Mouse (Mus musculus) ovary, postnatal 36 days (tissue): ENCODE measurements at regions not wholly inside any gene's neighbourhood (a gene's known extent, or its start where the extent isn't known, plus 50 kb on each side); places are given as distances from the start of the nearest gene placed in this dataset.

Experiments used
- DNase-seq: peaks from one replicate; pipeline ENCODE4 v3.0.0; 2022; ENCODE audit warnings: low spot score, mixed read lengths

DNA sequence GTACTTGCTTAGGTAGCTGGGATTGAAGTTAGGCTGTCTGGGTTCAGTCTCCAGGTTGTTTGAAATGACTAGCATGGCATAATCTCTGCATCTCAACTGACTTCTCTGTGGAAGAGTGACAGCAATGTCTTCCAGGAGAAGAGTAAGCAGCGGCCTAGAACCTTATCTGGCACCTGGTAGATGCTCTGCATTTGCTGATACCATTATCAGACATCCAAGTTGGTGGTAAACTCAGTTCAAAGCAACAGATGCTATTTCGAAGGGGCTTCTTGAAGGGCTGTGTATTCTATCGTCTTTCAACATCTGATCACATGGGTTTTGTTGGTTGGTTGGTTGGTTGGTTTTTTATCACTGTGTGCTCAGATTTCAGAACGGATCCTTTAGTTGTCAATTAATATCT is 424.7 kb upstream of the Adgrl2 start:
- no peak for DNase-seq

DNA sequence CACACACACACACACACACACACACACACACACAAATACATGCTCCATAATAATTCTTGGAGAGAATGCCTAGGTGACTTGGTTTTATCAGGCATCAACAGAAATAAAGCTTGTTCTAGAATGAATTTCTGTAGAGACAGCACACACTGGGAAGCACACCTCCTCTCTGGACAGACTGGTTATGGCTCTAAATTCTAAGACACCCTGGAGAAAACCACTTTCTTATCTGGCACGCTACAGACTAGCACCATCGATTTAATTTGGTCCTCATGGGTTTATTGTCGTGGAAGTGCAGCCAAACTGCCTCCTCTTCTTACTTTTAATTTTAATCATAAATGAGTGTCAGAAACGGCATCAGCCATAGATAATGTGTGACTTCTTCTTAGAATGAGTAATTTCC is 422.8 kb upstream of the Adgrl2 start:
- no peak for DNase-seq

DNA sequence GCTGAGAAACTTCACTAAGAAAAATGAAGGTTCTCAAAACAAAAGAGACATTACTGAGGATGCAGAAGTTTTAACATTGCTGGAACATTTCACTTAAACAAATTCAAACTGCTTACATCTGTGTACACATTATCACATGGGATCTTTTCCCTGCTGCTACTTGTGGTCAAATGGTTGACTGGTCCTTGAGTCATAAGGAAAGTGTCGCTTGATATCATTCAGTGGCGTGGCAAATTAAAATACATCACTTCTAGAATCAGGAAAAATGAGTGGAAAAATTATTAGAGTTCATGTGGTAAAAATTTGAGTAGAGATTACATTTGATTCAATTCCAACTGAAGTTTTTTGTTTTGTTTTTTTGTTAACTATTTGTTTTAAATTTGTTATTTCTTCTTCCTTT is 420.2 kb upstream of the Adgrl2 start:
- no peak for DNase-seq

GRCm38 (mm10) chr3:149408858-149409257 is 418.5 kb upstream of the Adgrl2 start:
- DNase-seq, result no peak

DNA sequence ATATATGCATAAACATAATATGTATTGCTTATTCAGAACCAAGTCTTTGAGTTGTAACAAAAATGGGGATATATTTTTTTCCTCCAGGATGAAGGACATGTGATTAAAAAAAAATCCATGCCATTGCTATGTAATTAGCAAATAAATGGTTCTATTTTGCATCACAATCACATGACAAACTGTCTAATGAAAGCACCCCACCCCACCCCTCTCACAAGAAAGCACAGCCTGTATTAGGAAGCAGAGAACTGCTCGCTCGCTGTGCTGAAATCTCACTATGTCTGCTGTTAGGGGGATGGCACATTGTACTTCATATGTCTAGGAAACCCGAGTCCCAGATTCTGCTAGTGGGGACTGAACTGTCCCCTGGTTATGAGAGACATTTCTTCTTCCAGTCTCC is 415.5 kb upstream of the Adgrl2 start:
- DNase-seq, result no peak

- DNase-seq, result no peak
These were observed 414.3 kb upstream of the Adgrl2 start for GRCm38 (mm10) chr3:149404691-149405090.

GRCm38 (mm10) chr3:149402496-149402895 is 412.1 kb upstream of the Adgrl2 start:
- DNase-seq, result no peak

DNA sequence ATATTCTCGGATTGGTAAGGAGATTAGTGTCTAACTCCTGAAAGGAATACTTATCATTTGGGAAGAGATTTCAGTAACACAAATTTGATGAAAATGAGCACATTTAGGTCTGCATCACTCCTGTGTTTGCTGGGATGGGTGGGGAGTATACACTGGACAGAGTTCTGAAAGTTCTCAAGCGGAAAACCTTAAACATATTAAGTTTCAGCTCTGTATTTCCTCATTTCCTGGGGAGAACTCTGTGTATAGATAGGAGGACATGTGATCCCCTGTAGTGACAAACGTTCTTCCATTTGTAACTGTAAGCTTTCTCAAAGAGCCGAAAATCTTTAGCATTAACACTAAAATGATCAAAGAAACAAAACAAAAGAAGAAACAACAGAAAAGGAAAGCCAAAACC is 404.7 kb upstream of the Adgrl2 start:
- DNase-seq, result no peak

- no peak for DNase-seq
These were observed 403.2 kb upstream of the Adgrl2 start for GRCm38 (mm10) chr3:149393317-149394172.

- no peak for DNase-seq
These were observed 401.8 kb upstream of the Adgrl2 start for GRCm38 (mm10) chr3:149392164-149392563.

GRCm38 (mm10) chr3:149387537-149387936 is 397.2 kb upstream of the Adgrl2 start:
- DNase-seq, result no peak

- no peak for DNase-seq
These were observed 395.7 kb upstream of the Adgrl2 start for GRCm38 (mm10) chr3:149386027-149386426.

DNA sequence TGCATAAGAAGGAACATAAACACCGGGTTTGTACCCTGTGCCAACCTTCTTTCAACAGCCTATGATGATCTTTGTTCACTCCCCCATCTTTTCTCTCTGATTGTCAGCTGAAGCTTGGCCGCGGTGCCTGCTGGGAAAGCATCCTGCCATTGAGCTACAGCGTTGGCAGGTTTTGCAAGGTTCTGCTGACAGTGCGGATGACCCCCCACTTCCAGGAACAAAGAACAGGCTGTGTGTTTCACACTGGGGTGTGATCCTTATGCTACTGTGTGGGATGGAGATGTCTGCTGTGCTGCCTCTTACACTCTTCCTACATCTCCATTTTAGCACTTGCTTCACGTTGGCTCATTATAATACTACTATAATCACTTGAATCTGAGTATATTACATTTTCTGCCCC is 395.0 kb upstream of the Adgrl2 start:
- DNase-seq, result no peak

DNA sequence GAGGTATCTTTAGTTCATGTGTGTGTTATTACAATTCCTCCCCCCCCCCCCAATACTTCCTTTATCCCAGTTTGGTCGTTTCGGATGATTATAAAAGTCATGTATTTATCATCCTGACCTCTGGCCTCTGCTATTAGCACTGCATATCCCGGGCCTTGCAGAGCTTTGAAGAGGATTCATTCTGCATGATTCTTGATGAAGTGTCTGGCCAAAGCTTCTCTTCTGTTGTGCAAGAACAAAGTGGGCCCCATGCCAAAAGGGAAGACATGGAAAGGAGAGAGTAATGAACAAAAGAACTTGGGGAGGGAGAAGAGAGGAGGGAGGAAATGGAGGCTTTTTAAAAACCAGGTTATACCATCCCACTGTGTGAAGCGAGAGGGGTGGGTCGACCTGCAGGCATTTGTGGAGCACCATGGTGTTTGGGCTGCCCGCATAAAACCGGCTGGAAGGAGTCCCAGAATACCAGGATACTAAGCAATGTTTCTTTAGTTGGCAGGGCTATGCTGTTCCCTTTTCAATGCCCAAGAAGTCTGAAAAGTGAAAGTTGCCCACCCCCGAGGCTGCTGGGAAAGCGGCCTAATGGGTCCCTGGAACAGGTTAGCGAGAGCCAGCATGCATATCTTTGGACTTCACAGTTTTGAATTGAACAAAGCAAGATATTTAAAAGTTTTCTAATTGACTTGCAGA is 391.3 kb upstream of the Adgrl2 start:
- peak; percentile 17 for DNase-seq

GRCm38 (mm10) chr3:149381051-149381450 is 390.7 kb upstream of the Adgrl2 start:
- DNase-seq, result no peak

DNA sequence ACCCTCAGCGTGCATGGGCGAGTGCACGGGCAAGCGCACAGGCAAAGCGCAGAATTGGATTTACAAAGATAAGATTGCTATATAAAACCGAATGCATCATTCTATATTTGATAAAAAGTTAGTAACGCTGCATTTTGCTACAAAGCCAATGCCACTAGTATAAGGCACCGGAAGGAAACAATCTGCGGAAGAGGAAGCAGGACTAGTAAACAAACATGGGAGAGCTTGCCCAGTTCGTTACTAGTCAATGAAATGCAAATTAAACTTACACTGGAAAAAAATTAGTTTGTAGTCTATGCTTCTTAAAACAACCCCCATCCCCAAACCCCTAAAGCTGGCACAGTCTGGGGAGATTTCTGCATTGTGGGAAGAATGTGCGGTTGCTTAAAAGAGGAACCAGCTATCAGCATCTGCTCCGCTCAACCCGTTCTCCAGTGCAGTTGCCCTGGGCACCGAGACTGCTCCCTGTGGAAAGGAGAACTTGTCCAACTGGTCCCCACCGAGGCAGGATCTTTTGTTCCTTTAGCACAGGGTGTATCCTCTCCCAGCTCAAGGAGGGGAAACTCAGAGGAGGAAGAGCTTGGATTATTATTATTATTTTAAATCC is 389.6 kb upstream of the Adgrl2 start:
- peak; percentile 15 for DNase-seq

GRCm38 (mm10) chr3:149379249-149379865 is 389.0 kb upstream of the Adgrl2 start:
- DNase-seq, result no peak

DNA sequence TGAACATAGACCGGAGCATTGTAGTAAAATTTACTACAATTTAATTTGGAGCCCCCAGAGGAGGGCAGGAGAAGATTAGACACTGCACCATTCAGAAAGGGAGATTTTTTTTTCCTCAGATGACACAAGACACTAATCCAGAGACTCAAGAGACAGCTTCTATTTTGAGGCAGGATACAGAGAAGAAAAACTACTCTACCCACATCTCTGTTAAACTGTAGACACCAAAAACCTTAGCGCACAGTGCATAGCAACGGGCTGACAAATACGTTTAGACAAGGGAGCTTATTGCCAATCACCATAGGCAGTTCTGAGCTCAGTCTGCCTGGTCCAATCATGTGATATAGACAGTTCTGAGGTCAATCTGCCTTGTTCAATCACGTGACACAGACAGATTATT is 381.1 kb upstream of the Adgrl2 start:
- no peak for DNase-seq

GRCm38 (mm10) chr3:149370517-149371227 is 380.3 kb upstream of the Adgrl2 start:
- DNase-seq, result no peak

DNA sequence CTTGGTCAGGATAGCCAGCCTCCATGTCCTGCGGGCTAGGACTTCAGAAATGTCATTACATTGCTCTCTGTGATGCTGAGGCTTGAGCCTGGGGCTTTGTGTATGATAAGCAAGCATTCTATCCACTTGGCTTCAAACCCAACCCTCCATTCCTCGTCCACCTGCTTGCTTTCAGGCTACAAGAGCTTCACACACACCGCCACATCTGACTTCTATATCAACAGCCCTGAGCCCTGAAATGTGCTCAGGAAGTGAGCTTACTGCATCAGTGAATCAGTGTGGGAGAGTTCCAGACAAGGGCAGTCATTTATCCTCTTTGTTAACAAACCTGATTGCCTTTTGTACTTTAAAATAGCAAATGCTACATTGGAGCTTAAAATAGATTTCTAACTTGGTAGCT is 377.5 kb upstream of the Adgrl2 start:
- DNase-seq, result no peak

GRCm38 (mm10) chr3:149360164-149360563 is 369.8 kb upstream of the Adgrl2 start:
- no peak for DNase-seq

DNA sequence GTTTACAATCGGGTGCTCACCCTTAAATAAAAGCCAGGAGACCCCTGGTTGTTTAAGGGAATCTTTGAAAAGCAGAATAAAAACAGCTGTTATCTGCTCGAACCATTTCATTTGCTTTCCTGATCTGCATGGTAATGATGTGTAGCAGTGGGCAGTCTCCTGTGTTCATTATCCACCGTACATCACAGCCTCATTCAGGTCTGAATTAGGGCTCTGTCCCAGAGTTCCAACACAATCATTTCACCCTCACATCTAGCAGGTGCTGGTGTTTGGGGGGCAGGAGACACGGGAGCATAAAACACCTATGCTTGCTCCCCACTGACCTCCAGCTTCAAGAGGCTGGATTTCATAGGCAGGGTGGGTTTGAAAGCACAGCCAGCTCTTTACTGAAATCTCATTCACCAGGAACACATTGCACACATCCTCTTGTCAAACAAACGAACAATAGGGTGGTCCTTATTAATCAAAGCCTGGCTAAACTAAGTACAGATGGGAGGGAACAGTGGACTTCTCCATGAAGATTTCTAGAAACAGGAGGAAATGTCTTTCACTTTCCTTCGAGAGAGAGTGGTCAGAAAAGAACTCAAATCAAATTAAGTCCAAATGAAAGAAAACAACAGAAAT is 368.3 kb upstream of the Adgrl2 start:
- DNase-seq, result no peak
